Mouse (Mus musculus) bone marrow macrophage, adult 2 months (primary cell): ENCODE results near the gene Irf2bp1. TPM values are rescaled to one million over a fixed set of nuclear protein-coding genes. Genes with fewer than 3 reads are reported as not detected.

Experiments used
- H3K27ac ChIP-seq: 2 replicates; pipeline ENCODE4 v1.5.1; 2012; ENCODE audit warnings: low read depth, low read length; ENCODE audit not compliant: insufficient read depth
- H3K4me1 ChIP-seq: 2 replicates; pipeline ENCODE4 v1.6.1; 2012; ENCODE audit warnings: low read length; ENCODE audit not compliant: control insufficient read depth, insufficient read depth
- H3K4me3 ChIP-seq: 2 replicates; pipeline ENCODE4 v1.5.1; 2012; ENCODE audit warnings: mild to moderate bottlenecking, low read length, moderate library complexity; ENCODE audit not compliant: insufficient read depth
- CTCF ChIP-seq: IDR thresholded peaks from 2 replicates; pipeline ENCODE4 v1.5.1; 2012; ENCODE audit warnings: low read depth, mild to moderate bottlenecking, low read length, moderate library complexity
- POLR2A ChIP-seq: IDR thresholded peaks from 2 replicates; pipeline ENCODE4 v1.6.1; 2012; ENCODE audit warnings: mild to moderate bottlenecking, low read depth, low read length, borderline replicate concordance
- polyA plus RNA-seq: library from polyadenylated mRNA; stranded (reverse); fragments of >200 nt; gene quantifications from 2 replicates; pipeline ENCODE4 v1.2.4, GENCODE M21; 2012; ENCODE audit not compliant: missing spikeins, insufficient read depth, insufficient read length

Gene Irf2bp1
- polyA plus RNA-seq, 1 experiment, result 17.5 TPM

DNA sequence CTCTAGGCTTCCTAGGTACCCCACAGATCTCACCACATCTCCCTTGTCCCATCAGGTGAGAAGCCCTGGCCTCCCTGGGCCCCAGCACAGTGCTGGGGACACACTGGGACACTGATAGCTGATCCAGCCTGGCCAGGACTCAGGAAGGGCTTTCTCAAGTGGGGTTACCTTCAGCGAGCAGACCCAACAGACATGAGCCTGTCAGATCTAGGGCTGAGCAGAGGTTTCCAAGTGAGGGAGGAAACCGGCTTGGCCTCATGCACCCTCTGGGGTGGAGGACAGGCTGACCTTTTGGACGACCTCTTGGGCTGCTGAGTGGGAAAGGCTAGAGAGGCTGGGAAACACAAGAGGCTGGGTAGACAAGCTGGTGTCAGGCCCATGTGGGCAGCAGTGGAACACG is 47.3 kb downstream of the Irf2bp1 start:
- Histone ChIP-seq H3K27ac (no peak overlapping the region), H3K4me1 (no peaks in the 10 kb centered on the region), H3K4me3 (no peak overlapping the region)
- TF ChIP-seq POLR2A (no peak), CTCF (no peak)

DNA sequence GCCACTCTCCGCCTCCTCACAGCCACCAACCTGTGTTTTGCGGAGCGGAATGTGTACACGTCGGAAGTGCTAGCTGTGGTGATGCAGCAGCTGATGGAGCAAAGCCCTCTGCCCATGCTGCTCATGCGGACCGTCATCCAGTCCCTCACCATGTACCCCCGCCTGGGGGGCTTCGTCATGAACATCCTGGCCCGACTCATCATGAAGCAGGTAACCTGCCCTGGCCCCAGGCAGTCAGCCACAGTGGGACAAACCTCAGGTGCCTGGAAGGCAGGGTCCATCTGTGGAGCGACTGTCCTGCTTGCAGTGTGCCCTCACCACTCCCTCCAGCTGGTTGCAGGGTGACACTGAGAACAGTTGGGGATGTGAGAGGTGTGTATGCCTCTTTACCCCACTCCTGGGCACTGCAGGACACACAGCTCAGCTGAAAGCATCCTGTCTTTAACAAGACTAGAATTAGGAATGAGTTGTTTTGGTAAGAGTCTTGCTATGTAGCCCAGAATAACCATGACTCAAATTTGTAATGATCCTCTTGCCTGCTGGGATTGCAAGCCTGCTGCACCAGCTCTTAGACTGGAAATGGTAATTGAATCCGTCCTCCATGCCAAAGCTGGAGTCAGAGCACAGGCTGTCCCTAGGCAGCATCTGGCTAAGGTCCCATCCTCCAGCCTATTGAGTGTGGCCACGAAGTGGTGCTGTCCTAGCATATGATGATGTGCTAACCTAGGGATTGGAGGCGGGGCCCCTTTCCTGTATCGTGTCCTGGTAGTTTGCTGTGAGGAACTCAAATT is 48.7 kb downstream of the Irf2bp1 start:
- Histone ChIP-seq H3K4me3 (no peak overlapping the region), H3K27ac (no peak overlapping the region), H3K4me1 (no peaks in the 10 kb centered on the region)
- no peak for TF ChIP-seq CTCF
- TF ChIP-seq POLR2A, result no peak

DNA sequence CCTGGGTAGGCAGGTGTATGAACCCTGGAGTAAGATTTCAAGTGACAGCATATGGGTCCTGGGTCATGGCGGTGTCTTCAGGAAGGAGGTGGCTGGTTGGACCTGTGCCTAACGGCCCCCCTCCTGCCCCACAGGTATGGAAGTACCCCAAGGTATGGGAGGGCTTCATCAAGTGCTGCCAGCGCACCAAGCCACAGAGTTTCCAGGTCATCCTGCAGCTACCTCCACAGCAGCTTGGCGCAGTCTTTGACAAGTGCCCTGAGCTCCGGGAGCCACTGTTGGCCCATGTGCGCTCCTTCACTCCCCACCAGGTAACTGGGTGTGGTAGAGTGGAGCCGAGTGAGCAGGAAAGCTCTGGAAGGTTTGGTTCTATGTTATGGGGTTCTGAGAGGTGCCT is 49.3 kb downstream of the Irf2bp1 start:
- Histone ChIP-seq H3K27ac (no peak overlapping the region), H3K4me3 (no peak overlapping the region), H3K4me1 (no peaks in the 10 kb centered on the region)
- TF ChIP-seq CTCF (no peak), POLR2A (no peak)

DNA sequence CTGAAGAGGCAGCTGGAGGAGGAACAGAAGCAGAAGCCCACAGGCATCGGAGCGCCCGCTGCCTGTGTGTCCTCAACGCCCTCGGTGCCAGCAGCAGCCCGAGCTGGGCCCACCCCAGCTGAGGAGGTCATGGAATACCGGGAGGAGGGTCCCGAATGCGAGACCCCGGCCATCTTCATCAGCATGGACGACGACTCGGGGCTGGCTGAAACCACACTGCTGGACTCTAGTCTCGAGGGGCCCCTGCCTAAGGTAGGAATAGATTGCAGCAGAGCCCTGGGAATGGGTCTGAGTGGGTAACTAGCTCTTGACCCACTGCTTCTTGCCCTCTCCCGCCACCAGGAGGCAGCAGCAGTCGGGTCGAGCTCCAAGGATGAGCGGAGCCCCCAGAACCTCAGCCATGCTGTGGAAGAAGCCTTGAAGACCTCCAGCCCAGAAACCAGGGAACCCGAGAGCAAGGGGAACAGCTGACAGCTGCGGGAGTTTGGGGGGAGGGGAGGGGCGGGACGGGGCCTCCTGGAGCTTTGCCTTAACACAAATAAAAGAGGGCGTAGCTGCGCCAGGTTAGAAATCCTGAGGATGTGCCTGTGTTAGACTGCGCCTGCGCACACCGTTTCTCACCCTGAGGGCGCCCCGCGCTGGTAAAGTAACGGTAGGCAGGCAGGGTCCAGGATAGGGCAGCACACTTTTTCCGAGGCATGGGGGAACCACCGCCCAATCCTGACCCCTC is 50.4 kb downstream of the Irf2bp1 start, which contains the start of gene Rsph6a:
TSS of gene Rsph6a (plus strand) at position 644 of the 730 bp plus-strand sequence.
- no peak within 1 kb of the TSS for H3K27ac ChIP-seq

DNA sequence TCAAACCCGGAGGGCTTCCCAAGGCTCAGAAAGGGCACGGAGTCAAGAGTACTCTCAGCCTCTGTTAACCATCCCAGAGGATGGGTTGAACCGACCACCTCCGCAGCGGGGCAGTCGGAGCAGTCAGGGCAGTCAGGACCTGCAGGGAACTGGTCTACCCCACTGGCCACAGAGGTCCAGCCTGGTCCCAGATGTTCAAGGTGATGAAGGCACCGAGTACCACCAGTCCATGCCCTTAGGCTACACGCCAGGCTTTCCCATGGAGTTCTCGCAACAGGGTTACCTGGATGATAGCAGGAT is 50.9 kb downstream of the Irf2bp1 start:
- Histone ChIP-seq H3K4me3 (no peak overlapping the region), H3K4me1 (no peaks in the 10 kb centered on the region), H3K27ac (no peak overlapping the region)
- TF ChIP-seq CTCF, result no peak
- TF ChIP-seq POLR2A, result no peak

More for the DNA sequence above, 50.4 kb downstream of the Irf2bp1 start, which contains the start of gene Rsph6a:
- Histone ChIP-seq H3K4me3 (no peak within 1 kb of the TSS), H3K4me1 (no peaks in the 10 kb centered on the region)
- peak; percentile 20; the same call in 1 of the 2 replicates for TF ChIP-seq CTCF
- no peak for TF ChIP-seq POLR2A

DNA sequence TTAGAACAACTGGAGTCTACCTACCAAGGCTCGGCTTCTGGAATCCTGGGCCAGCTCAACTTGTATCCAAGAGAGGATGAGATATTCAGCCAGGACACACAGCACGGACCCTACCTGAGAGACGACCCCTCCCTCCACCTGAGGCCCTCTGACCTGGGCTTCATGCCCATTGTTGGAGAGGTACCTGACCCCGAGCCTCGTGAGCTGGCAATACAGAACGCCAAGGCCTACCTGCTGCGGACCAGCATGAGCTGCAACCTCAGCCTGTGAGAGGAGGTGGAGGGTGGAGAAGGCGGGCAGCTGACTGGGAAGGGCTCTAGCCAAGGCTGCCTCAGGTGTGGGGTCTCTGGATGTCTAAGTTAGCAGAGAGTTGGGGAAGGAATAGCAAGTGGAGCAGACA is 51.3 kb downstream of the Irf2bp1 start:
- H3K4me1 ChIP-seq, result no peaks in the 10 kb centered on the region
- TF ChIP-seq POLR2A (no peak), CTCF (no peak)
- no peak overlapping the region for H3K27ac ChIP-seq
- H3K4me3 ChIP-seq, result no peak overlapping the region

Other genes starting within 250 kb of the Irf2bp1 start
- gene Psg19, start 205.5 kb upstream of the Irf2bp1 start, polyA plus RNA-seq, result not detected in 2 replicates
- not detected in 2 replicates for gene Psg17, start 182.4 kb upstream of the Irf2bp1 start, polyA plus RNA-seq
- 3.2 and 5.7 TPM in 2 replicates for gene Mill2, start 164.1 kb upstream of the Irf2bp1 start, polyA plus RNA-seq
- not detected in 2 replicates for gene Pglyrp1, start 132.7 kb upstream of the Irf2bp1 start, polyA plus RNA-seq
- 18.1 and 21.2 TPM in 2 replicates for gene Ccdc61, start 93.6 kb upstream of the Irf2bp1 start, polyA plus RNA-seq
- gene Nova2, start 78.2 kb upstream of the Irf2bp1 start, polyA plus RNA-seq, result 0.12 TPM in 1 of 2 replicates, not detected in the other
- not detected in 2 replicates for gene Nanos2, start 16.6 kb upstream of the Irf2bp1 start, polyA plus RNA-seq
- 1.0 and 1.2 TPM in 2 replicates for gene Mypop, start 12.8 kb upstream of the Irf2bp1 start, polyA plus RNA-seq
- not detected in 2 replicates for gene Foxa3, start 19.5 kb downstream of the Irf2bp1 start, polyA plus RNA-seq
- gene Sympk, start 20.3 kb downstream of the Irf2bp1 start, polyA plus RNA-seq, result 61.9 and 64.4 TPM in 2 replicates
- gene Rsph6a, start 50.6 kb downstream of the Irf2bp1 start, polyA plus RNA-seq, result not detected in 2 replicates
- 1.7 and 2.6 TPM in 2 replicates for gene Dmwd, start 72.2 kb downstream of the Irf2bp1 start, polyA plus RNA-seq
- 2.9 and 4.2 TPM in 2 replicates for gene Dmpk, start 79.8 kb downstream of the Irf2bp1 start, polyA plus RNA-seq
- 0.36 and 0.44 TPM in 2 replicates for gene Six5, start 90.5 kb downstream of the Irf2bp1 start, polyA plus RNA-seq
- gene Gm4969, start 114.3 kb downstream of the Irf2bp1 start, polyA plus RNA-seq, result not detected in 2 replicates
- 7.1 and 8.2 TPM in 2 replicates for gene Fbxo46, start 115.8 kb downstream of the Irf2bp1 start, polyA plus RNA-seq
- gene Qpctl, start 145.2 kb downstream of the Irf2bp1 start, polyA plus RNA-seq, result 10.4 and 11.8 TPM in 2 replicates
- gene Snrpd2, start 145.7 kb downstream of the Irf2bp1 start, polyA plus RNA-seq, result 26.4 and 27.9 TPM in 2 replicates
- gene Gipr, start 162.1 kb downstream of the Irf2bp1 start, polyA plus RNA-seq, result not detected in 2 replicates
- gene Eml2, start 172.4 kb downstream of the Irf2bp1 start, polyA plus RNA-seq, result 12.2 and 17.8 TPM in 2 replicates
- gene Gpr4, start 208.5 kb downstream of the Irf2bp1 start, polyA plus RNA-seq, result not detected in 2 replicates
- 20.0 and 22.0 TPM in 2 replicates for gene Opa3, start 224.3 kb downstream of the Irf2bp1 start, polyA plus RNA-seq